Mouse (Mus musculus) urinary bladder, postnatal 36 days (tissue): ENCODE measurements at regions not wholly inside any gene's neighbourhood (a gene's known extent, or its start where the extent isn't known, plus 50 kb on each side); places are given as distances from the start of the nearest gene placed in this dataset.

Source experiments
- DNase-seq, 2 experiments: peaks; one replicate each; pipeline ENCODE4 v3.0.0; 2022; ENCODE audit warnings: low spot score in 2 of 2, mixed read lengths in 1 of 2

DNA sequence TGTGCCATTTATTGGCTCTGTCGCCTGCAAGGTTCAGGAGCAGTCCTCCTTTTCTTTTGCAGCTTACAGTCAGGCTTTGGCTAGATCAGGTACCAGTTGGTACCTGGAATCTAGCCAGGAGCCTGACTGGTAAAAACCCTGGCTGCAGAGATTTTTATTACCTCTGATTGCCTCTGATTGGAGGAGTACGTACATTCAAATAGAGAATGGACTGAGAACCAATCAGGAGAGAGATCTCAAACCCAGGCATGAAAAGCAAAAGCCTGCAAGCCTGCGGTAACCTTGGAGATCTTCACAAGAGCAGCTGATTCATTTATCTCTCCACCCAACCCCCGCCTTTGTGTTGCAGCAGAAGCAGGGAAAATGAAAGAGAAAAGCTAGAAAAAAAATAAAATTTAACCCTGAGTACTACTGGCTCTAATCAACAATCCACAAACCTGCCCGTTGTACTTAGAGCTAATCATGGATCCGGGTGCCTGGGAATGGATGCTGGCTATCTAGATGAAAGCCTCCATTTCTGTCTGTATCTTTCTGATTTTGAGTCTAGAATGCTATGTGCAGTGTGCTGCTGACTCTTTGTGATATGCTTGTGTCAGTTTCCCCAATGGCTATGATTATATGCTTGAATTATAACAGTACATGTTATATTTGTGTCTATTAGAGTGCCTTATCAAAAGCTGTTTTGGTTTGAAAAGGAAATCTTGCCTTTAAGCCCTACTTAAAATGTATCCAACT is 406.2 kb upstream of the Ndn start:
- no peak for DNase-seq

DNA sequence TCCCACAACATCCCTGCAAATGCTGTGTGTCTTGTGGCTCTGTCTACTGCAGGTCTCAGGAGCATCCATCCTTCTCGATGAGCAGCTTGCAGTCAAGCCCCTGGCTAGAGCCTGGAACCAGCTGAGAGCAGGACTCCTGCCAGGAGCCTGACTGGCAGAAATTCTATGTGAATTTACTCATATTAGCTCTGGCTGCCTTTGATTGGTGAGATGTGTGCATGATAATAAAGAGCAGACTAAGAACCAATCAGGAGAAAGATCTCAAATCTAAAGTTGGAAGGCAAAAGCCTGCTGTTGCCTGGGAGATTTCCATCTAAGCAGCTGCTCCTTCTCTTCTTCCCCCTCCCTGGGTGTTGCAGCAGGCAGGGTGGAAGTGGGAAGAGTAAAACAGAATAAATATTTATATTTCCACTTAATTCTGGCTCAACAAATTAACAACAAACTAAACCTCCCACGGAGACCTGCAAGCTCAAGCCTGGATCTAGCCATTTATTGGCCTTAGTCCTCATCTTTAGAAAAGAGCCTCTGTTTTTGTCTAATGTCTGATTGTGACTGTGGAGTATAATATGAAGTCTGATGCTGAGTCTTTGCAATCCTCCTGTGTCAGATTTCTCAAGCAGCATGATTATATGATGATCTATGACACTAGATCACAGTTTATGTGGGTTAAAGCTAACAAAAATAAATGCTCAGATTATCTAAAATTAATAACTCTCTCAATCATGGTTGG is 364.0 kb upstream of the Ndn start:
- peak; percentile 3 to 5 for DNase-seq

DNA sequence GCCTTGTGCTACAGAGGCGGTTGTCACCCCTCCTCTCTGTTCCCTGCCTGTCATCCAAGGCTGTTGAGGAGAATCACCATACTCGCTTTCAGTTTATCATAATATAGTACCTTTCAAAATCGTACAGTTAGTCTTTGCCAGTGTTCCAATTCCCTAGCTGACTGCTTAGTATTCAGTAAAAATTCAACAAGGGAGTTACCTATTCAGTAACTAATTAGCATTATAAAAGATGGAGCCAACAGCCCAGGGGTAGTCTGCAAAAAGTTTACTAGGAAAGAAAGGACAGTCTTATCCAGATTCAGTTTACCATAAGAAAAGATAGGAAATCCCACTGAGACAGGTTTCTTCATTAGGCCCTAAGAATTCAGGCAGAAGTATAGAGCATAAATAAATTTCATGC is 319.7 kb upstream of the Ndn start:
- no peak for DNase-seq

DNA sequence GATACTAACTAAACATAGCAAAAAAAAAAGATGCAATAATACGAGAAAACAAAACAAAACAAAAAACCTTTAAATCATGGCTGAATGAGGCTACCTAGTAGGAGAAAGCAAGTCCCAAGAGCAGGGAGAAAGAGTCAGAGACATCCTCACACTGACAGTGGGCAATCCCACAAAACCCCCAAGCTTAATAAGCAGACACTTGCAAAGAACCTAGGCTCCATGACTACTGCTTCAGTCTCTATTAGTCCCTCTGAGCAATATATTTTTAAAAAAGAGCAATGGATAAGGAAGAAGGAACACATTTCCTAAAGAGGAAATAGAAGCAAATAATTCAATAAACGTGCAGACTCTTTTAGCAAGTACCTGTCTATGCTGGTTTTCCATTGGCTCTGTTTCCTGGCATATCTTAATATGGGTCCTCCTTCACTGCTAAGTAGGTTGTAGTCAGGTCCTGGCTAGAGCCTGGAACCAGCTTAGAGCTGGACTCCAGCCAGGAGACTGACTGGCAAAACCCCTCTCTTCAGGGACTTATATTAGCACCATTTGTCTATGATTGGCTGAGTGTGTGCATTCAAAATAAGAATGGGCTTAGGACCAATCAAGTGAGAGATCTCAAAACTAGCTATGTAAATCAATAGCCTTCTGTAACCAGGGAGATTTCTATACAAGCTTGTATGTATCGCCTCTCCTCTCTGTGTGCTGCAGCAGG is 300.5 kb upstream of the Ndn start:
- no peak for DNase-seq

DNA sequence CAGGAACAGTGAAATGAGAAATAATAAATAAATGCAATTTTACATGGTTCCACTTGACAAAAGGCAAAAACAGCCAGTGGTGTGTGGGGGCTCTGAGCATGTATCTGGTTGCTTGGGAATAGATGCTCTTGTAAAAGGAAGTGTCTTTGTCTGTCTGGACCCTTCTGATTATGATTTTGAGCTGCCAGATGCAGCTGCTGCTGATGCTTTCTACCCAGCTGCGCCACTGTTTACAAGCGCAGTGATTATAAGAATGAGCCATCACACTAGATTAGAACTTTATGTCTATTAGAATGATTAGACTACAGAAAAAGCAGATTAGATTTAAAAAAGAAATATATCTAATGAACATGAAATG is 299.9 kb upstream of the Ndn start:
- DNase-seq, result no peak

DNA sequence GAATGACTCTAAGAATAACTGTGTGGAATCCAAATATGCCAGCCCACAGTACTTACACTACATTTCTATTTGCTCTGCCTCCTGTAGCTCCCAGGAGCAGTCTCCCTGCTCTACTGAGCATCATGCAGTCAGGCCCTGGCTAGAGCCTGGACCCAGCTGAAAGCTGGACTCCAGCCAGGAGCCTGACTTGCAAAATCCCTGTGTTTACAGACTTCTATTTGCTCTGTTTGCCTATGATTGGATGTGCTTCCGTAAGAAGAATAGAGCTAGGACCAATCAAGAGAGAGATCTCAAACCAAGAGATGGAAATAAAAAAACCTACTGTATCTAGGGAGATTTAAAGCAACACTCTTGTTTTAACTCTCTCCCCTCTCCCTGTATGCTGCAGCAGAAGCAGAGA is 267.8 kb upstream of the Ndn start:
- DNase-seq, result no peak

DNA sequence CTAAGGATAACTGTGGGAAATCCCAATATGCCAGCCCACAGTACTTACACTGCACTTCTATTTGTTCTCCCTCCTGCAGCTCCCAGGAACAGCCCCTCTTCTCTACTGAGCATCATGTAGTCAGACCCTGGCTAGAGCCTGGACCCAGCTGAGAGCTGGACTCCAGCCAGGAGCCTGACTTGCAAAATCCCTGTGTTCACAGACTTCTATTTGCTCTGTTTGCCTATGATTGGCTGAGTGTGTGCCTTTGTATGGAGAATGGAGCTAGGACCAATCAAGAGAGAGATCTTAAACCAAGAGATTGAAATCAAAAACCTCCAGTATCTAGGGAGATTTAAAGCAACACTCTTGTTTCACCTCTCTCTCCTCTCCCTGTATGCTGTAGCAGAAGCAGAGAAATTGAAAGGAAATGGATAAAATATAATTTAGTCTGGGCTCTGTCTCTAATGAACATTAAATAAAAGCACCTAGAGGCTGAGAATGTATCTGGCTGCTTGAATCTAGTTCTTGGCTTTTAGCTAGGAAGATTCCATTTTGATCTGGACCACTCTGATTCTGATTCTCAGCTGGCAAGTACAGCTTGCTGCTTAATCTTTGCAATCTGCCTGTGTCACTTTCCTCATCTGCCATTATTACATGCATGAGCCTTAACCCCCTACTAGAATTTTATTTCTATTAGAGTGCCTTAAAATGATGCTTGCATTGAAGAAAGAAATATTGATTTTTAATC is 261.1 kb upstream of the Ndn start:
- peak; percentile 1 to 10 for DNase-seq
